Mouse (Mus musculus): ENCODE results near the gene Dlgap1. TPM values are rescaled to one million over a fixed set of nuclear protein-coding genes. Genes with fewer than 3 reads are reported as not detected.
"Not testable (repeated sequence)": the region's sequence is repeated elsewhere in the genome, so short reads cannot be mapped to it uniquely, and the experiment has no call there.

Dlgap1 gene
- total RNA-seq, 1 experiment from 2014 or later, result not detected

DNA sequence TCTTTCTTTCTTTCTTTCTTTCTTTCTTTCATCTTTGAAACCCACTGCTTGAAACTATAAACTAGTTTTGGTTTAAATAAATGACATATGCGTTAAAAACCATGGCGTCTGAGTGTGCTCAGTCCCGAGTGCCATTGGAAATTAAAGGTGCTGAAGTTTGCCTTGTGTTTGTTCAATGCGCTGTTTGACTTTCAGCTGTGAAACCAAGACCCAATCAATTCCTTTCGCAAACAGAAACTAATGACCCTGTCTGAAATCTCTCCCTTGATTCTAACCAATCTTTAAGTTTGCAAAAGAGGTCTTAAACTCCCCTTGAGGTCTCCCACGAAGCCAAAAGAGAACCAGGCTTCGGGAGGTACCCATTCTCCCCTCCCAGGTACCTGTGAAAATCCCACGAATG lies 854.2 kb downstream of the Dlgap1 start:
- no peak for ATAC-seq (replicated peaks; ENCODE audit: low read depth, poor library complexity, severe bottlenecking)

GRCm38 (mm10) chr17:70826227-70826626 lies 857.4 kb downstream of the Dlgap1 start:
- no peak for ATAC-seq (replicated peaks; ENCODE audit: low read depth, poor library complexity, severe bottlenecking)

GRCm38 (mm10) chr17:70827463-70828179 lies 858.7 kb downstream of the Dlgap1 start:
- not testable (repeated sequence) for ATAC-seq (replicated peaks; ENCODE audit: low read depth, poor library complexity, severe bottlenecking)

- ATAC-seq (replicated peaks; ENCODE audit: low read depth, poor library complexity, severe bottlenecking), result no peak
Observed at GRCm38 (mm10) chr17:70828180-70828528, 859.3 kb downstream of the Dlgap1 start.

GRCm38 (mm10) chr17:70828569-70828968 lies 859.7 kb downstream of the Dlgap1 start:
- no peak for ATAC-seq (replicated peaks; ENCODE audit: low read depth, poor library complexity, severe bottlenecking)

GRCm38 (mm10) chr17:70829217-70829616 lies 860.3 kb downstream of the Dlgap1 start:
- ATAC-seq (replicated peaks; ENCODE audit: low read depth, poor library complexity, severe bottlenecking), result no peak

DNA sequence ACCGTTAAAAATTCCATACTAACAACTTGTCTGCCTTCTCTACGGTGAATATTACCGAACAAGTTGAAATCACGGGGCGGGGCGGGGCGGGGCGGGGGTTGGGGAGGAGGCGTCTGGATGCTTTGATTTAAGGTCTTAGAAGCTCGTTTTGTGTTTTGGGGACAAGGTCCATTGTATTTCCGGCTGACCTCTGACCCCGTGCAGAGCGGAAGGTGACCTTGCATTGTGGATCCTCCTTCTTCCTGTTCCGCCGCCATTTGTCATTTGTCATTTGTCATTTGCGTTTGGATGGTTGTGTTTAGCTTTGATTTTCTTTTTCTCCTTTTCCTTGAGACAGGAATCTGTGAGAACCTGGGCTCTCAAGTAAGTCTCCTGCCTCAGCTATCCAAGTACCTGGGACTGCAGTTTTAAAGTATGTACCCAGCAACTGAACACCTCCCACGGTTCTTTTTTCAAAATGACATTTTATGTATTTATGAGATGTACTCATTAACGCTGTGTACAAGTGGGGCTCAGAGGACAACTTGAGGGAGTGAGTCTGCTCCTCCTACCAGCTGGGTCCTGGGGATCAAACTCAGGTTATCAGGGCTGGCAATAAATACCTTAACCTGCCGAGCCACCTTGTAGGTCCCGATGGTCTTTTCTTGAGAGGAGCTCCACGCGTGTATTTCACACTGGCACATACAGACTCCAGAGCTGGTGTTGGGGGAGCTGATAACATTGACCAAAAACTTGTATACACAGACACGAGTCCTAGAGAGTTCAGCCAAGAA lies 861.3 kb downstream of the Dlgap1 start:
- no peak for ATAC-seq (replicated peaks; ENCODE audit: low read depth, poor library complexity, severe bottlenecking)

DNA sequence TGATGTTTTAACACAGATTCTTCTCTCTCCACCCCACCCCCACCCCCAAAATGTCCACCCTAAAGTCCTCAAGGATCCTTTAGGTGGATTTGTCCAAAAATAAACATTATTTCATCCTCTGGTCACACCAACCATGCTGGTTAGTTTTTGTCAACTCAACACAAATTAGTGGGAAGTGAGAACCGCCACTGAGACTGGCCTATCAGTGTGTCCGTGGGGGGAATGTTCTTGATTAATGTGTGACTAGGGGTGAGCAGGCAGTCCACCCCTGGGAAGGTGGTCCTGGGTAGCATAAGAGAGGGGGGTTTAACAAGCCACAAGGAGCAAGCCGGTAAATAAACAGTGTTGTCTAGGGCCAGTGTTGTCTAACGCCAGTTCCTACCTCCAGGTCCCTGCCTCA lies 862.7 kb downstream of the Dlgap1 start:
- ATAC-seq (replicated peaks; ENCODE audit: low read depth, poor library complexity, severe bottlenecking), result no peak

- ATAC-seq (replicated peaks; ENCODE audit: low read depth, poor library complexity, severe bottlenecking), result peak; percentile 95
Observed at GRCm38 (mm10) chr17:70832544-70832943, 863.7 kb downstream of the Dlgap1 start.

DNA sequence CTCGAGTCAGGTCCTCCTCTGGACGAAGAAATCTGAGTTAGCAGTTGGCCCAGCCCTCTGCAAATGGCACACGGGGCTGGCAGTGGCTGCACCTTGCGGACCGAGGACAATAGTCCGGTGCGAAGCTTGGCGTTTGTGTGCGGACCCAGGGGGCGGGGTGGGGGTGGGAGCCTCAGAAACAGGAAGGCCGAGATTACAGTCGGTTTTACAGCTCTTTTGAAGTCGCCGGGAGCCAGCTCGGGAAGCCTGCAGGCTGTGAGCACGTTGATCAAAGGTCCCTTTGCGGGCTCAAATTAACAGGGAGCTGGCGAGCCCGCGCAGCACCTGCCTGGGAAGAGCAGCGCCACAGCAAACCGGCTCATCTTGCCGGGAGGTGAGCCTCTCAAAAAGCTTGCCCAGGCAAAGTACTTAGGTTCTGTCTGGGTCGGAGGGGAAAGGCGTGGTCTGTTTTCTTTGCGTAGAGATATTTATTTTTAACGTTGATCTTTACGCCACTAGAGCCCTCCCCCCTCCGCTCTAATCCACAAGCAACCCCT lies 865.6 kb downstream of the Dlgap1 start:
- ATAC-seq (replicated peaks; ENCODE audit: low read depth, poor library complexity, severe bottlenecking), result peak; percentile 11

DNA sequence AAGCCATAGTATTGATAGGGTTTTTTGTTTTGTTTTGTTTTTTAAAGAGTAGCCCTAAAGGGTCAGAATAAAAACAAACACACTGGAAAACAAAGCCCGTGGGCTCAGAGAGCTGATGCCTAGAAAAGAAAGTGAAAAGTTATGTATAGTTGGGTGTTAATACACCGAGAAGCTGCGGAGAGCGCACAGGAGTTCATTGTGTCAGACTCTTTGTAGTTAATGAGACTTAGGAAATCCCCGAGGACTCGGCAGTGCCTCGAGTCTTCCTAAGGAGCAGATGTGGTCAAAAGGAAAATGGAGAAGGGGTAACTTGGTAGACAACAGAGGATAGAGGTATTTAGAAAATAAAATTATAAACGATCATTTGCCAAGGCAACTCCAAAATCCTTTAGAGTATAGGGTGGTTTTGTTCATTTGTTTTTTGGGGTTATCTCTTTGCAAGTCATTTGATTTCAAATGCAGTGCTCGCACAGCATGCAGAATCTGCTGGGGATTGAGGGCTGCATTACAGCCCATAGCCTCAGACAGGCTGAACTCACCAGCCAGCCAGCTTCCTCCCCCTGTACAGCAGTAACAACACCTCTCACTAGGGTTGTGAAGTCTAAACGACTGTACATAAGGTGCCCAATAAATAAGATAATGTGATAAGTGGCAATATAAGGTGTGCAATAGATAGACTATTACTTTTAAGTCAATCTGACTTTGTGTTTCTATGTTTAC lies 866.4 kb downstream of the Dlgap1 start:
- ATAC-seq (replicated peaks; ENCODE audit: low read depth, poor library complexity, severe bottlenecking), result no peak

DNA sequence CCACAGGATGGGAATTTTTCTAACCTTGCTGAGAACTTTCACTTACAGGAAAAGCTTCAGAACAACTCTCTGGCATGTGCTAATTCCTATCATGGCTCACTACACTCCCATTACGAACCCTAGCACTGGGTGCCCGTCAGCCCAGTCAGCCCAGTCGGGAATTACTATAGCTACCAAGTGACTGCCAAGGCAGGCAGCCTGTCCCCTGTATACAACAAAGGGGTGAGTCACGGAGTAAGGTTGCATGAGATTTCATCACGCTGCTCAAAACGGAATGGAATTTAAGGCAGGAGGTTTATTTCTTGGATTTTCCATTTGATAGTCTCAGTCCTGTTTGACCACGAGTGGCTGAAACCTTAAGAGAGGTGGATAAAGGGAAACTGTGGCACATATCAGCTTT lies 867.9 kb downstream of the Dlgap1 start:
- no peak for ATAC-seq (replicated peaks; ENCODE audit: low read depth, poor library complexity, severe bottlenecking)

DNA sequence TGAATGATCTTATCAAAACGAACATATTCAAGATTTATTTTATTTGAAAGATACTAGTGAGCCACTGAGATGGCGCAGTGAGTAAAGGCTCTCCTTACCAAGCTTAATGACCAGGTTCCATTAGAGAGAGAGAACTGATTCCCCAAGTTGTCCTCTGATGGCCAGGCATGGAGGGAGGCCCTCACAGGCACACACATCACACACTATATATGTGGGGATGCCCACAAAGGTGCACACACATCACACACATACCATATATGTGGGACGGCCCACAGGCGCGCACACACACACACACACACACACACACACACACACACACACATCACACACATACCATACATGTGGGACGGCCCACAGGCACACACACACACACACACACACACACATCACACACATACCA lies 868.6 kb downstream of the Dlgap1 start:
- ATAC-seq (replicated peaks; ENCODE audit: low read depth, poor library complexity, severe bottlenecking), result not testable (repeated sequence)

DNA sequence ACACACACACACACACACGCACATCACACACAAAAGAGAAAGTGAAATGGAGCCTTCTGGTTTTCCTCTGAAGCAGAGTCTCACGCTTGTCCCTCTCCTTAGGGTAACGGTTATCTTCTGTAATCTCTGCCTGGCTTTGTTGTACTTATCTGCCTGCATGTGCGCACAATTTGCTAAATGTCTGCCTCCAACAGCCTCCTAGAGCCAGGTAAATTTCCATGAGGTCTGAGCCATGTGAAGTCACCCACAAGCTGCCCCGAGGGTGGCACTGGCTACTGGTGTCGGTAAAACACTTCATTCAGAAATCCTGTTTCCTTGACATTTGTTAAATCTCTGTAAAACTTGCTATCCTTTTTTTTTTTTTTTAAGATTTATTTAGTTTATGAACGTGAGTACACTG lies 869.2 kb downstream of the Dlgap1 start:
- no peak for ATAC-seq (replicated peaks; ENCODE audit: low read depth, poor library complexity, severe bottlenecking)

- ATAC-seq (replicated peaks; ENCODE audit: low read depth, poor library complexity, severe bottlenecking), result no peak
Observed at GRCm38 (mm10) chr17:70838533-70838932, 869.7 kb downstream of the Dlgap1 start.

DNA sequence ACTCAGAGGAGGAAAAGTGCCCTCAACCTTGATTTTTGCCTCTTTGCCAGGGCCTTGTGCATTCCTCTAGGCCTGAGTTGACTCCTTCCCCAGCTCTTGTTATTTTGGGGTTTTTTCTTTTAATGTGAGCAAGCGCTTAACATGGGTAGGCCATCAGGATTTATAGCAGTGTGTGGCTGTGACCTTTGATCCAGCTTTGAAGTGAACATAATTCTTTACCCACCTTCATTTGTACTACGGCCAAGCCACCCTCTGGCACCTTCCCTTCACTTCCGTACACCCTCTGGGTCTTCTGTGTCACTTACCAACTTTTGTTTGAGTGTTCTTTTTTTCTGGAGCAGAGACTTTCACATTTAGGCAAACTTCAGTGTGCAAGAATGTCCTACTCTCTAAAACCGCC lies 874.4 kb downstream of the Dlgap1 start:
- ATAC-seq (replicated peaks; ENCODE audit: low read depth, poor library complexity, severe bottlenecking), result no peak

DNA sequence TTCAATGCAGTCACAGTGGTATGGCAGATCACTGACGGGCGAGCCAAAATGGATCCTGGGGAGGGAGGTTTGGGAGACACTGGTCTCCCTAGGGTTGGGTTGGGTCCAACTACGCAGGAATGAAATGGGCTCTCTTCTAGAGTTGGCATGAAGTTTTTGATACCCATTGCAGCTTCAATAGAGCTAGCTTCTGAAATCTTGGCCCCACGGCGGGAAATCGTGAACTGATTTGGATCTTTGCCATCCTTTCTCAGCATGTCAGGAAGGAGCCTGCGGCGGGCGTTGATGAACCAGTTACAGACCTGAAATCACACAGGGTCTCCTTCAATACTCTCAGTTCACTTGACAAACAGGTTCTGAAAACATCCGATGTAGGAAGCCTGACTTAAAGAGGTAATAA lies 876.1 kb downstream of the Dlgap1 start:
- no peak for ATAC-seq (replicated peaks; ENCODE audit: low read depth, poor library complexity, severe bottlenecking)

GRCm38 (mm10) chr17:70845543-70845942 lies 876.7 kb downstream of the Dlgap1 start:
- no peak for ATAC-seq (replicated peaks; ENCODE audit: low read depth, poor library complexity, severe bottlenecking)

GRCm38 (mm10) chr17:70846111-70846644 lies 877.3 kb downstream of the Dlgap1 start:
- no peak for ATAC-seq (replicated peaks; ENCODE audit: low read depth, poor library complexity, severe bottlenecking)

DNA sequence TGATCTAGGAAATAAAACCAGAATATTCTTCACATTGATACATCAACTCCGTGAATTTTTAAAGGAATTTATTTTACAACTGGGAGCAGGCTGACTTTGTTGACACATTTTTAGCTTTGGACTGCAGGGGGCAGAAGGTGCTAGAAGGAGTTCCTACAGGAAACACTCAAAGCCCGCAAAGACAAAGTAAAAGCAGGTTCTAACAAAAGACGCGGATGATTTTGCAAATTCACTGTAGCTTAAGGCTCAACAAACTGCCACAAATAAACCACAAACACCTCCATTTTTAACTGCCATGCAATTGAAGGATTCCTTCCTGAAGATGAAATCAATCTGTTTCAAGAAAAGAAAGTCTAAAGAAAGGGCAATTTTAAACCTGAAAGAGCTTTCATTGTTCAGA lies 878.2 kb downstream of the Dlgap1 start:
- peak; percentile 31 for ATAC-seq (replicated peaks; ENCODE audit: low read depth, poor library complexity, severe bottlenecking)

Data from common myeloid progenitor, adult 5-6 weeks (primary cell).